Mouse (Mus musculus) CH12.LX (cell line): ENCODE data around the gene Rnf213. TPM values are rescaled to one million over a fixed set of nuclear protein-coding genes. Genes with fewer than 3 reads are reported as not detected.
A peak's percentile ranks its signal among the peaks of the same experiment; 100 is the strongest.

ENCODE experiments used
- DNase-seq: peaks from one replicate; pipeline ENCODE4 v3.0.0-alpha.2; 2013; ENCODE audit errors: extremely low read depth
- H3K27ac ChIP-seq: 2 replicates; pipeline ENCODE4 v1.5.1; 2012; ENCODE audit warnings: low read depth, mild to moderate bottlenecking, control low read depth, moderate library complexity; ENCODE audit not compliant: insufficient read depth
- H3K27me3 ChIP-seq: replicated peaks from 2 replicates; pipeline ENCODE3; 2012; ENCODE audit warnings: inconsistent platforms
- H3K36me3 ChIP-seq, 2 experiments: replicated peaks in 1 of 2; 2 replicates each; pipeline versions ENCODE3 to v1.6.1; 2012; ENCODE audit warnings: inconsistent platforms in 1 of 2, low read length in 1 of 2, mild to moderate bottlenecking in 1 of 2, mixed read lengths in 1 of 2, moderate library complexity in 1 of 2; ENCODE audit not compliant: control insufficient read depth in 1 of 2, insufficient read depth in 1 of 2
- H3K4me1 ChIP-seq, 2 experiments: 2 replicates each; pipeline ENCODE4 v1.6.1; 2012; ENCODE audit warnings: inconsistent platforms in 1 of 2, moderate library complexity in 1 of 2; ENCODE audit not compliant: insufficient read depth in 2 of 2, control insufficient read depth in 1 of 2
- H3K4me2 ChIP-seq: 2 replicates; pipeline ENCODE4 v1.6.1; 2012; ENCODE audit warnings: low read depth, mild to moderate bottlenecking, control low read depth; ENCODE audit not compliant: poor library complexity, insufficient read depth, severe bottlenecking
- H3K4me3 ChIP-seq, 3 experiments: fragments of 150-350 bp in 1 of 3; sonication (generic) in 1 of 3; replicated peaks in 1 of 3; 2 replicates each; pipeline versions ENCODE3 to v1.5.1; 2011 to 2012; ENCODE audit warnings: low read depth in 2 of 3, low read length in 2 of 3, mild to moderate bottlenecking in 2 of 3, moderate library complexity in 2 of 3, control low read depth in 1 of 3, improper control_type of control experiment in 1 of 3, inconsistent platforms in 1 of 3, mixed read lengths in 1 of 3; ENCODE audit not compliant: poor library complexity in 1 of 3
- H3K79me2 ChIP-seq: replicated peaks from 2 replicates; pipeline ENCODE4 v1.6.1; 2012; ENCODE audit warnings: mild to moderate bottlenecking, moderate library complexity; ENCODE audit not compliant: control insufficient read depth, poor library complexity, insufficient read depth, severe bottlenecking; ENCODE audit errors: extremely low read depth
- H3K9ac ChIP-seq: 2 replicates; pipeline ENCODE4 v1.6.1; 2012; ENCODE audit warnings: low read depth, mild to moderate bottlenecking, control low read depth, moderate library complexity; ENCODE audit not compliant: insufficient read depth
- H3K9me3 ChIP-seq: replicated peaks from 2 replicates; pipeline ENCODE3; 2012; ENCODE audit warnings: low read length, inconsistent platforms, mixed read lengths
- EP300 ChIP-seq: IDR thresholded peaks from 2 replicates; pipeline ENCODE4 v1.6.1; 2011; ENCODE audit warnings: low read length, improper control_type of control experiment
- ETS1 ChIP-seq: conservative IDR thresholded peaks from 2 replicates; pipeline ENCODE4 v1.6.1; 2012; ENCODE audit warnings: low read depth, mild to moderate bottlenecking, inconsistent platforms, low read length, improper control_type of control experiment, moderate library complexity
- IRF4 ChIP-seq: IDR thresholded peaks from 2 replicates; pipeline ENCODE4 v1.6.1; 2014; ENCODE audit warnings: low read depth, mild to moderate bottlenecking, inconsistent platforms, low read length, improper control_type of control experiment
- JUND ChIP-seq: conservative IDR thresholded peaks from 2 replicates; pipeline ENCODE4 v1.6.1; 2011; ENCODE audit warnings: low read depth, low read length, improper control_type of control experiment
- KAT2A ChIP-seq: IDR thresholded peaks from 2 replicates; pipeline ENCODE4 v1.6.1; 2012; ENCODE audit warnings: low read length, improper control_type of control experiment, inconsistent platforms; ENCODE audit not compliant: insufficient replicate concordance
- MAX ChIP-seq: IDR thresholded peaks from 2 replicates; pipeline ENCODE4 v1.6.1; 2011; ENCODE audit warnings: low read length, improper control_type of control experiment
- MYC ChIP-seq: IDR thresholded peaks from 2 replicates; pipeline ENCODE4 v1.6.1; 2011; ENCODE audit warnings: low read depth, mild to moderate bottlenecking, improper control_type of control experiment, low read length
- PAX5 ChIP-seq: IDR thresholded peaks from 2 replicates; pipeline ENCODE4 v1.6.1; 2012; ENCODE audit warnings: low read length, inconsistent platforms, mixed read lengths
- USF1 ChIP-seq: IDR thresholded peaks from 2 replicates; pipeline ENCODE4 v1.6.1; 2014; ENCODE audit warnings: low read depth, mild to moderate bottlenecking, inconsistent platforms, low read length, improper control_type of control experiment
- ZC3H11A ChIP-seq: IDR thresholded peaks from 2 replicates; pipeline ENCODE4 v1.6.1; 2012; ENCODE audit warnings: low read depth, mild to moderate bottlenecking, inconsistent platforms, low read length, improper control_type of control experiment
- dilution Hi-C: fragments of 300-500 bp; cut with MboI; formaldehyde crosslinking; loops from 2 replicates; pipeline ENCODE4 v1.14.3; 2020; ENCODE audit warnings: low sequenced_read_pairs; ENCODE audit not compliant: extremely low pct_unique_long_range_greater_than_20kb, extremely low pct_ligation_motif_present
- in situ Hi-C: fragments of 300-500 bp; cut with MboI; formaldehyde crosslinking; loops from 3 replicates; pipeline ENCODE4 v1.14.3; 2019; ENCODE audit warnings: low sequenced_read_pairs, low pct_ligation_motif_present, low pct_unique_long_range_greater_than_20kb, mixed read lengths
- polyA plus RNA-seq: library from polyadenylated mRNA; unstranded; fragments of >175 nt; gene quantifications from 2 replicates; pipeline ENCODE4 v1.2.1, GENCODE M21; 2012; ENCODE audit warnings: low read depth; ENCODE audit not compliant: insufficient read length
- total RNA-seq, 2 experiments: library from RNA; depleted of rRNA; stranded (reverse); fragments of 300-350 nt in 1 of 2; fragments of >200 nt in 1 of 2; gene quantifications; 2 replicates each; pipeline ENCODE4 v1.2.3; 2012 to 2014

The Rnf213 gene
- total and polyA plus RNA-seq, 3 experiments, result 4.2 to 23.2 (median 11.2) TPM

DNA sequence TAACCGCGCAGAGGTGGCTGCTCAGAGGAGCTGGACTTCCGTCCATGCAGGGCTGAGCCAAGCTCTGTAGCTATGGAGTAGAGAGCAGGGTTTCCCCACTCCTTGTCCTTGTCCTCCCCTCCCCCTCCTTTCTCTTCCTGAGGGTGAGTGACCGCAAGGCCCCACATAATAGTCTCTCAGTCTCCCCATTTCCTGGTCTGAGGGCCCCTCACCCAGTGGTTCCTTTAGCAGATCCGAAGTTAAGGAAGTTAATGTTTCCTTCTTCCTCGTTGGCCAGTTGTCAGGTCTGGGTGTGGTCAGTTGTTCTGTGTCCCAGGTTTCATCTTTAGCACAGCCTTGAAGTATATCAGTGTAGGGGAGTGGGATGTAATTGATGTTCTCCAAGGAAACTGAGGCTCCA is 17.5 kb upstream of the Rnf213 start:
- H3K27me3 ChIP-seq, result no peaks in the 10 kb centered on the region
- dilution Hi-C loops, result no loop called here

DNA sequence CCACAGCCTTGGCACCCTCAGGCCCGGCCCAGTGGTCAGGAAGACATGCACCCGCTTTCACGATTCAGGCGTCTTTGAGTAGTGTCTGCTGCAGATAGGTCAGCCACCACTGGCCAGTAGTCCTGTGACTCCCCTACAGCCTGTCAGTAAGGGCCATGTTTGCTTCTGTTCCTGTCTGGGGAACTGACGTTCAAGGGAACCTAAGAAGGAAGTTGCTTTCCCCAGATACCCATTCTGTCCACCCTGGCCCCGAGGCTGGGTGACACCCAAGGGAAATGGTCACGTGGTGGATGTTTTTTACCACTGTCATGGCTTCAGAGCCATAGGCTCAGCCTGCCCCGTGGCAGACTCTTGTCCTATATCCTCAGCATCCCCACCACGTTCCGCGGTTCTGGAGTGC is 15.6 kb upstream of the Rnf213 start:
- H3K27ac ChIP-seq, result no peak overlapping the region
- in situ Hi-C loops (no loop called here), dilution Hi-C loops (no loop called here)
- DNase-seq, result no peak
- peaks cover 21 to 32% of the 10 kb centered on the region in 2 experiments for H3K4me1 ChIP-seq
- no peaks in the 10 kb centered on the region for H3K27me3 ChIP-seq
- H3K4me3 ChIP-seq, result no peak overlapping the region
- no peaks in the 10 kb centered on the region for H3K79me2 ChIP-seq
- H3K9ac ChIP-seq, result no peak overlapping the region
- TF ChIP-seq KAT2A (no peak), MYC (no peak), EP300 (no peak)
- H3K4me2 ChIP-seq, result no peak overlapping the region
- H3K36me3 ChIP-seq, result peaks cover 24 to 50% of the 10 kb centered on the region in 2 experiments
- H3K9me3 ChIP-seq, result peaks cover 8% of the 10 kb centered on the region

More for the DNA sequence above, 17.5 kb upstream of the Rnf213 start:
- peaks cover 14 to 24% of the 10 kb centered on the region in 2 experiments for H3K4me1 ChIP-seq
- TF ChIP-seq MYC, result no peak
- TF ChIP-seq, all 38 proteins: peak for 0
- Histone ChIP-seq H3K4me3 (no peak overlapping the region), H3K4me2 (no peak overlapping the region), H3K79me2 (no peaks in the 10 kb centered on the region), H3K36me3 (peaks cover 24 to 50% of the 10 kb centered on the region in 2 experiments), H3K9me3 (peaks cover 8% of the 10 kb centered on the region), H3K27ac (no peak overlapping the region), H3K9ac (no peak overlapping the region)
- no peak for DNase-seq
- in situ Hi-C loops, result no loop called here

DNA sequence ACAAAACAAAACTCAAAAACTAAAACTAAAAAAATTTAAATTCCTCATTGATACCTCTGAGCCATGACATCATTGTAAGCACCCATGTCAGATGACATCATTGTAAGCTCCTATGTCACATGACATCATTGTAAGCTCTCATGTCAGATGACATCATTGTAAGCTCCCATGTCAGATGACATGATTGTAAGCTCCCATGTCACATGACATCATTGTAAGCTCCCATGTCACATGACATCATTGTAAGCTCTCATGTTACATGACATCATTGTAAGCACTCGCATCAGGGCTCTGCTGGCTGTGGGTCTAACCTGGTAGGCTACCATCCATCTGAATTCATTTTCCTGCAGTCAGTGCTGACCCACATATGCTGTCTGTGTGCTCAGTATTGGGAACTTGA is 14.3 kb upstream of the Rnf213 start:
- no peak for DNase-seq
- H3K4me1 ChIP-seq, result peaks cover 25 to 37% of the 10 kb centered on the region in 2 experiments
- dilution Hi-C loops, result no loop called here

More for the DNA sequence above, 14.3 kb upstream of the Rnf213 start:
- H3K27me3 ChIP-seq, result no peaks in the 10 kb centered on the region
- H3K4me3 ChIP-seq, result no peak overlapping the region
- no peak overlapping the region for H3K4me2 ChIP-seq
- H3K9ac ChIP-seq, result no peak overlapping the region
- no peak overlapping the region for H3K27ac ChIP-seq
- TF ChIP-seq USF1 (peak; percentile 12; the same call in 1 of the 2 replicates), MAX (no peak), KAT2A (no peak), ETS1 (peak; percentile 44; the same call in 1 of the 2 replicates), ZC3H11A (no peak), MYC (no peak), JUND (no peak), IRF4 (no peak), PAX5 (no peak)
- peaks cover 24 to 50% of the 10 kb centered on the region in 2 experiments for H3K36me3 ChIP-seq
- H3K79me2 ChIP-seq, result no peaks in the 10 kb centered on the region
- in situ Hi-C loops, result no loop called here
- H3K9me3 ChIP-seq, result peaks cover 8% of the 10 kb centered on the region
